Mouse (Mus musculus): ENCODE results near the gene Rpl32. TPM values are rescaled to one million over a fixed set of nuclear protein-coding genes. Genes with fewer than 3 reads are reported as not detected.

The Rpl32 gene
- total and polyA plus RNA-seq, 3 experiments: 4,514 to 5,400 TPM; not detected in 1

DNA sequence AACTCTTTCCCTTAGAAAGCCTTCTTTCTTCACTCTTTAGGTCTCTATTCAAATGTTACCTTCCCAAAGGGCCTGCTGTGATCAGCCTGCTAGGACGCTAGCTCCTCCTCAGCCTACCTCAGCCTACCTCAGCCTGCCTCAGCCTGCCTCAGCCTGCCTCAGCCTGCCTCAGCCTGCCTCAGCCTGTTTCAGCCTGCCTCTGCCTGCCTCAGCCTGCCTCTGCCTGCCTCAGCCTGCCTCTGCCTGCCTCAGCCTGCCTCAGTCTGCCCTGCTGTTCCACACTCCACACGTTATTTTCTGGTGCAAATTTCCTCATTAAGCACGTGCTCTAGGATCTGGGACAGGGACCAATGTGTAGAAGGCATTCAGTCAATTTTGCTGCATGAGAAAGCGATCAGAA, 48.4 kb downstream of the Rpl32 start:
- Histone ChIP-seq H3K36me3 (ENCODE audit: control insufficient read depth in 1 of 2, insufficient read depth in 2 of 2, low read length in 2 of 2) (peaks cover 0 to 35% of the 10 kb centered on the region in 2 experiments; a peak in 2 of 4 replicates), H3K9ac (ENCODE audit: control insufficient read depth, low read depth, low read length, poor library complexity, severe bottlenecking) (no peak overlapping the region), H3K79me2 (ENCODE audit: control insufficient read depth, insufficient read depth, low read length, poor library complexity) (no peaks in the 10 kb centered on the region), H3K9me3 (replicated peaks; ENCODE audit: insufficient read depth, low read length) (no peaks in the 10 kb centered on the region), H3K4me1 (ENCODE audit: control insufficient read depth in 1 of 2, insufficient read depth in 2 of 2, low read length in 2 of 2) (peaks cover 22 to 55% of the 10 kb centered on the region in 2 experiments), H3K4me3 (ENCODE audit: control insufficient read depth in 1 of 2, insufficient read depth in 1 of 2, low read depth in 2 of 2, low read length in 2 of 2) (no peak overlapping the region), H3K27me3 (ENCODE audit: control insufficient read depth in 1 of 2, insufficient read depth in 2 of 2, low read length in 2 of 2) (no peaks in the 10 kb centered on the region), H3K27ac (ENCODE audit: control insufficient read depth, low read depth, low read length) (no peak overlapping the region)
- TF ChIP-seq CHD1 (IDR thresholded peaks at IDR 0.05; ENCODE audit: low read depth, low read length): no peak
- no peak for TF ChIP-seq MAZ (IDR thresholded peaks at IDR 0.05; ENCODE audit: low read depth, low read length)
- no peak for TF ChIP-seq SIN3A (IDR thresholded peaks at IDR 0.05; ENCODE audit: low read length)
- TF ChIP-seq RCOR1 (IDR thresholded peaks at IDR 0.05; ENCODE audit: low read depth, low read length): no peak
- TF ChIP-seq POLR2AphosphoS2 (IDR thresholded peaks at IDR 0.05; ENCODE audit: low read length): no peak
- no peak for TF ChIP-seq KAT2A (conservative IDR thresholded peaks at IDR 0.05; ENCODE audit: low read depth, low read length)
- no peak for TF ChIP-seq GABPA (IDR thresholded peaks at IDR 0.05; ENCODE audit: low read depth, low read length)
- no peak for TF ChIP-seq MAFK (IDR thresholded peaks at IDR 0.05; ENCODE audit: borderline replicate concordance, low read depth, low read length)
- TF ChIP-seq EP300 (IDR thresholded peaks at IDR 0.05; ENCODE audit: low read depth in 1 of 2, low read length in 2 of 2): no peak
- no peak for DNase-seq (ENCODE audit: low read depth, low spot score)

DNA sequence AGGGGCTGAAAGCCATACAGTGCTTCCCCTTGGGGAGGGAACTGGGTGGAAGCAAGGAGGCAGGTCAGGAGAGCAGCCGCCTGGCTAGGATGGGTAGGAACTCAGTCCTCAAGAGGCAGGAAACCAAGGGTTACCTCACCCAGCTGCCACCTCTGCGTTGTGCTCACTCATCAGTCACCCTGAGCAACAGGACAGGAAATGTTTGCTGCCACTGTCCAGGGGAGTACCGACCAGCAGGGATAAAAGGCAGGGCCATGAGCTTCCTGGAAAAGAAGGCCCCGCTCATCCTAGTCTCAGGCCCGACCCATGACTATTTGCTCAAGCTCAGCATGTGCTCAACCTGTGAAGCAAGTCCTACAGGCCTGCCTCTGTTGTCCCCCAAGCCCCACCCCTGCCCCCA, 49.1 kb downstream of the Rpl32 start:
- H3K79me2 ChIP-seq (ENCODE audit: control insufficient read depth, insufficient read depth, low read length, poor library complexity): no peaks in the 10 kb centered on the region
- peaks cover 22 to 56% of the 10 kb centered on the region in 2 experiments for H3K4me1 ChIP-seq (ENCODE audit: control insufficient read depth in 1 of 2, insufficient read depth in 2 of 2, low read length in 2 of 2)
- no peaks in the 10 kb centered on the region for H3K9me3 ChIP-seq (replicated peaks; ENCODE audit: insufficient read depth, low read length)
- peak overlapping the region; percentile 36 for H3K27ac ChIP-seq (ENCODE audit: control insufficient read depth, low read depth, low read length)
- TF ChIP-seq GATA1 (IDR thresholded peaks at IDR 0.05; ENCODE audit: low read depth, low read length): no peak
- TF ChIP-seq ZC3H11A (IDR thresholded peaks at IDR 0.05; ENCODE audit: low read depth, low read length): no peak
- TF ChIP-seq POLR2AphosphoS2 (IDR thresholded peaks at IDR 0.05; ENCODE audit: low read length): no peak
- TF ChIP-seq USF1 (IDR thresholded peaks at IDR 0.05; ENCODE audit: low read depth, low read length): no peak
- no peak for TF ChIP-seq MAZ (IDR thresholded peaks at IDR 0.05; ENCODE audit: low read depth, low read length)
- TF ChIP-seq TAL1 (IDR thresholded peaks at IDR 0.05; ENCODE audit: low read length): no peak
- no peak for TF ChIP-seq MEF2A (IDR thresholded peaks at IDR 0.05; ENCODE audit: extremely low read depth, insufficient replicate concordance, low read depth, low read length, poor library complexity, severe bottlenecking)
- no peak for TF ChIP-seq POLR2A (IDR thresholded peaks at IDR 0.05; ENCODE audit: control insufficient read depth in 1 of 2, insufficient read depth in 1 of 2, low read depth in 1 of 2, low read length in 2 of 2, poor library complexity in 1 of 2)
- TF ChIP-seq ZNF384 (IDR thresholded peaks at IDR 0.05; ENCODE audit: low read depth, low read length): no peak
- peak overlapping the region; percentile 30 to 67; a peak in 3 of 4 replicates for H3K4me3 ChIP-seq (ENCODE audit: control insufficient read depth in 1 of 2, insufficient read depth in 1 of 2, low read depth in 2 of 2, low read length in 2 of 2)
- peak overlapping the region; percentile 50 for H3K9ac ChIP-seq (ENCODE audit: control insufficient read depth, low read depth, low read length, poor library complexity, severe bottlenecking)
- peaks cover 0 to 35% of the 10 kb centered on the region in 2 experiments; a peak in 2 of 4 replicates for H3K36me3 ChIP-seq (ENCODE audit: control insufficient read depth in 1 of 2, insufficient read depth in 2 of 2, low read length in 2 of 2)
- DNase-seq (ENCODE audit: low read depth, low spot score): no peak
- no peaks in the 10 kb centered on the region for H3K27me3 ChIP-seq (ENCODE audit: control insufficient read depth in 1 of 2, insufficient read depth in 2 of 2, low read length in 2 of 2)

All from MEL (cell line).